ENCODE assay signal across 8 mouse cellular contexts in the genomic region with DNA sequence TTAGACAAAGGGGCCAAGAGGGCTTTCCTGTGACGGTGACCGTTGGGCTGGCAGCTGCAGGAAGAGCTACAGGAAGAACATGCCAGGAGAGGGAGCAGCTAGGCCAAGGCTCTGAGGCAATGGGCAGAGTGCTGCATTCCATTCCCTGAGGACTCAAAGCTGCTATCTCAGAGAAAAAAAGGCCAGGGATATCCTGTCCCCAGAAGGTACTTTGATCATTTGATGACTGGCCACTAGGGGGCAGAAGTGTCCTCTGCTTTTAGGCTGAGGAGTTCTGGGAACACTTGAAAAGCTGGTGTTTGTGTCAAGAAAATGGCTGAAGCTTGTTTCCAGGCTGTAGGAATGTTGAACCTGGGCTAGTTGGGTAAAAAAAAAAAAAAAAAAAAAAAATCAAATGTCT. TPM values are rescaled to one million over a fixed set of nuclear protein-coding genes. Genes with fewer than 3 reads are reported as not detected.
DNase-seq lines count a peak whose midpoint lies in the region; ATAC-seq and TF ChIP-seq lines count a peak whose summit lies in the region.

No protein-coding gene starts in this region.

- ATAC-seq in liver, embryonic 12.5 days, result no peak
- ATAC-seq in monocyte, adult 5-6 weeks (replicated peaks; ENCODE audit: insufficient number of reproducible peaks, low FRiP score, low TSS enrichment, poor library complexity, severe bottlenecking), result 0 out of 2 replicates have a peak, but pooled peaks have one; percentile 45

- peak; percentile 75 for DNase-seq in liver
- peak; percentile 95 for DNase-seq in embryo, embryonic 10.5 days (ENCODE audit: low spot score)
- DNase-seq in heart, adult 11 months, result peak; percentile 95
- peak; percentile 86 for DNase-seq in kidney, adult 2 months
- peak; percentile 82 for DNase-seq in limb, embryonic 10.5 days (ENCODE audit: low spot score)
- peak; percentile 75 to 90 for DNase-seq in spleen, postnatal 4 days (ENCODE audit: low spot score in 2 of 2)

- H3K4me2 ChIP-seq in liver, embryonic 12.5 days, result no peak overlapping the region

- H3K27ac ChIP-seq in liver, embryonic 12.5 days, result no peak overlapping the region
- H3K27ac ChIP-seq in kidney, adult 2 months (ENCODE audit: insufficient read depth, low read depth, low read length), result no peak overlapping the region
- H3K27ac ChIP-seq in limb, embryonic 10.5 days, result no peak overlapping the region

- H3K9me3 ChIP-seq in liver, embryonic 12.5 days (replicated peaks), result no peaks in the 10 kb centered on the region
- no peaks in the 10 kb centered on the region for H3K9me3 ChIP-seq in limb, embryonic 10.5 days (replicated peaks)

- no peaks in the 10 kb centered on the region; the same call in 1 of the 2 replicates for H3K27me3 ChIP-seq in liver, embryonic 12.5 days (replicated peaks)
- H3K27me3 ChIP-seq in kidney, adult 2 months (replicated peaks; ENCODE audit: control insufficient read depth, insufficient read depth, low read length), result no peaks in the 10 kb centered on the region
- H3K27me3 ChIP-seq in limb, embryonic 10.5 days (ENCODE audit: low read depth, poor library complexity, severe bottlenecking), result no peaks in the 10 kb centered on the region

- H3K36me3 ChIP-seq in liver, embryonic 12.5 days, result no peaks in the 10 kb centered on the region
- H3K36me3 ChIP-seq in kidney, adult 2 months (ENCODE audit: control insufficient read depth, insufficient read depth, low read length), result no peaks in the 10 kb centered on the region
- no peaks in the 10 kb centered on the region for H3K36me3 ChIP-seq in limb, embryonic 10.5 days

- TF ChIP-seq CTCF in kidney, adult 2 months (conservative IDR thresholded peaks at IDR 0.05; ENCODE audit: insufficient read depth, insufficient read length, low read depth, low read length), result peak; percentile 72

- no peak overlapping the region for H3K4me3 ChIP-seq in liver, embryonic 12.5 days
- H3K4me3 ChIP-seq in kidney, adult 2 months (ENCODE audit: insufficient read depth, low read depth, low read length), result no peak overlapping the region
- no peak overlapping the region for H3K4me3 ChIP-seq in limb, embryonic 10.5 days

- H3K9ac ChIP-seq in liver, embryonic 12.5 days, result no peak overlapping the region

- 32% methylated on average over 2 of the region's 2 CpGs for WGBS in liver, embryonic 12.5 days (ENCODE audit: insufficient replicate concordance)
- 22% methylated on average over 2 of the region's 2 CpGs for WGBS in kidney, adult 2 months
- 36% methylated on average over 2 of the region's 2 CpGs for WGBS in limb, embryonic 10.5 days

- no peak for TF ChIP-seq POLR2A in kidney, adult 2 months (IDR thresholded peaks at IDR 0.05; ENCODE audit: low read depth, low read length)

- no peaks in the 10 kb centered on the region for H3K4me1 ChIP-seq in liver, embryonic 12.5 days
- H3K4me1 ChIP-seq in kidney, adult 2 months (ENCODE audit: control insufficient read depth, insufficient read depth, low read length), result no peaks in the 10 kb centered on the region
- H3K4me1 ChIP-seq in limb, embryonic 10.5 days, result no peaks in the 10 kb centered on the region

RNA-seq across cellular contexts. Expression of a gene that starts 23.9 kb away (rescaled TPM):
- 0.69 and 0.79 TPM in 2 replicates for polyA plus RNA-seq in liver, embryonic 12.5 days (2016; fragmentation: Nextera tagmentation; extraction: Ambion mirVana)
- 1.6 and 2.2 TPM in 2 replicates for polyA plus RNA-seq in kidney, adult 2 months (2012; rRNA removed)
- polyA plus RNA-seq in limb, embryonic 10.5 days (2016; fragmentation: Nextera tagmentation; extraction: Ambion mirVana), result 0.63 and 0.65 TPM in 2 replicates
- 1.4 to 3.7 TPM (median 2.3 TPM) in 3 replicates for total RNA-seq in monocyte, adult 5-6 weeks (2017)

RNA-seq across cellular contexts. Expression of a gene that starts 31.4 kb away (rescaled TPM):
- not detected in 2 replicates for polyA plus RNA-seq in liver, embryonic 12.5 days (2016; fragmentation: Nextera tagmentation; extraction: Ambion mirVana)
- not detected in 2 replicates for polyA plus RNA-seq in kidney, adult 2 months (2012; rRNA removed)
- 0.08 TPM in 1 of 2 replicates, not detected in the other for polyA plus RNA-seq in limb, embryonic 10.5 days (2016; fragmentation: Nextera tagmentation; extraction: Ambion mirVana)
- total RNA-seq in monocyte, adult 5-6 weeks (2017), result not detected in 3 replicates
